Comparison of ENCODE assay signal across 8 mouse cellular contexts in the genomic region with DNA sequence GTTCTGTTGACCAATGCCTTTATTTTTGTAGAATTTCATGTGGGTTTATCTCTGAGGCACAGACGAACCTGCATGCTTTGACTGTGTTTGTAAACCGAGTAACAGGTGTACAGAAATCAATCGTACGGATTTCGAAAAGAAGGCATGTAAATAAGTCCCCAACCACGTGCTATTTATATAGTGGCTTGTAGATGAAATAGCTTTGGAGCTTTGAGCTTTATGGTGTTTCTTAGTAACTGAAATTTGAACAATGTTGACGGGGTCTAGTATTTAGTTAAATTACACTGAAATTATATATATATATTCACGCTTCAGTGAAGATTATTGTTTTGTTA. TPM values are rescaled to one million over a fixed set of nuclear protein-coding genes. Genes with fewer than 3 reads are reported as not detected.
DNase-seq lines count a peak whose midpoint lies in the region; ATAC-seq and TF ChIP-seq lines count a peak whose summit lies in the region.

No protein-coding gene starts in this region.

- no peak for ATAC-seq in kidney, embryonic 14.5 days (ENCODE audit: low FRiP score, low TSS enrichment)
- no peak for ATAC-seq in hindbrain, embryonic 14.5 days (ENCODE audit: low FRiP score)
- no peak for ATAC-seq in midbrain, embryonic 15.5 days (replicated peaks)

- no peak for DNase-seq in kidney, adult 18-20 months
- no peak for DNase-seq in hindbrain, embryonic 14.5 days (ENCODE audit: low spot score)
- DNase-seq in right cerebral cortex, adult 2 months (ENCODE audit: low spot score in 2 of 2) = no peak
- no peak for DNase-seq in natural killer cell, adult 2 months (ENCODE audit: low spot score in 2 of 2)
- no peak for DNase-seq in right cerebral cortex, postnatal 25 days

- TF ChIP-seq CTCF in bone marrow macrophage, adult 2 months (IDR thresholded peaks at IDR 0.05; ENCODE audit: low read depth, low read length) = no peak

- peak overlapping the region; percentile 74 for H3K9ac ChIP-seq in kidney, embryonic 14.5 days (ENCODE audit: low read depth, low read length)
- peak overlapping the region; percentile 63 for H3K9ac ChIP-seq in hindbrain, embryonic 14.5 days
- H3K9ac ChIP-seq in midbrain, embryonic 15.5 days = peak overlapping the region; percentile 67

- H3K27me3 ChIP-seq in kidney, embryonic 14.5 days (ENCODE audit: control insufficient read depth, insufficient read depth, low read length) = no peaks in the 10 kb centered on the region
- H3K27me3 ChIP-seq in hindbrain, embryonic 14.5 days (ENCODE audit: control insufficient read depth, insufficient read depth, low read length) = no peaks in the 10 kb centered on the region
- H3K27me3 ChIP-seq in midbrain, embryonic 15.5 days (replicated peaks) = no peaks in the 10 kb centered on the region

- H3K4me1 ChIP-seq in kidney, embryonic 14.5 days (ENCODE audit: control insufficient read depth, insufficient read depth, low read length) = peaks cover 12% of the 10 kb centered on the region; the same call in 1 of the 2 replicates
- H3K4me1 ChIP-seq in bone marrow macrophage, adult 2 months (ENCODE audit: control insufficient read depth, insufficient read depth, low read length) = peaks cover 4% of the 10 kb centered on the region; the same call in 1 of the 2 replicates
- H3K4me1 ChIP-seq in hindbrain, embryonic 14.5 days (replicated peaks; ENCODE audit: control insufficient read depth, insufficient read depth, low read length) = peaks cover 10% of the 10 kb centered on the region; the same call in 1 of the 2 replicates
- H3K4me1 ChIP-seq in midbrain, embryonic 15.5 days = peaks cover 20% of the 10 kb centered on the region

- H3K4me2 ChIP-seq in kidney, embryonic 14.5 days (replicated peaks; ENCODE audit: low read depth, low read length) = peak overlapping the region; percentile 79
- H3K4me2 ChIP-seq in hindbrain, embryonic 14.5 days (replicated peaks) = peak overlapping the region; percentile 81
- H3K4me2 ChIP-seq in midbrain, embryonic 15.5 days = peak overlapping the region; percentile 89

- TF ChIP-seq POLR2A in bone marrow macrophage, adult 2 months (IDR thresholded peaks at IDR 0.05; ENCODE audit: borderline replicate concordance, low read depth, low read length) = no peak

- H3K4me3 ChIP-seq in kidney, embryonic 14.5 days (ENCODE audit: low read length) = peak overlapping the region; percentile 93
- H3K4me3 ChIP-seq in bone marrow macrophage, adult 2 months (ENCODE audit: insufficient read depth, low read length) = peak overlapping the region; percentile 75
- peak overlapping the region; percentile 70 for H3K4me3 ChIP-seq in hindbrain, embryonic 14.5 days (replicated peaks; ENCODE audit: low read length)
- H3K4me3 ChIP-seq in midbrain, embryonic 15.5 days = peak overlapping the region; percentile 71

- H3K27ac ChIP-seq in kidney, embryonic 14.5 days (ENCODE audit: low read depth, low read length) = no peak overlapping the region
- H3K27ac ChIP-seq in bone marrow macrophage, adult 2 months (ENCODE audit: insufficient read depth, low read depth, low read length) = no peak overlapping the region
- H3K27ac ChIP-seq in hindbrain, embryonic 14.5 days = no peak overlapping the region
- H3K27ac ChIP-seq in midbrain, embryonic 15.5 days = no peak overlapping the region

- H3K36me3 ChIP-seq in kidney, embryonic 14.5 days (ENCODE audit: control insufficient read depth, insufficient read depth, low read length) = peaks cover 12% of the 10 kb centered on the region; the same call in 1 of the 2 replicates
- H3K36me3 ChIP-seq in hindbrain, embryonic 14.5 days (replicated peaks; ENCODE audit: control insufficient read depth, insufficient read depth) = peaks cover 17% of the 10 kb centered on the region
- peaks cover 3% of the 10 kb centered on the region for H3K36me3 ChIP-seq in midbrain, embryonic 15.5 days (replicated peaks)

- WGBS in kidney, embryonic 14.5 days = 10% methylated on average over 8 of the region's 8 CpGs
- WGBS in hindbrain, embryonic 14.5 days = 8% methylated on average over 8 of the region's 8 CpGs
- WGBS in midbrain, embryonic 15.5 days = 7% methylated on average over 8 of the region's 8 CpGs

- H3K9me3 ChIP-seq in kidney, embryonic 14.5 days (ENCODE audit: control insufficient read depth, low read length) = no peaks in the 10 kb centered on the region
- no peaks in the 10 kb centered on the region for H3K9me3 ChIP-seq in hindbrain, embryonic 14.5 days (ENCODE audit: control insufficient read depth, low read length)
- no peaks in the 10 kb centered on the region for H3K9me3 ChIP-seq in midbrain, embryonic 15.5 days

RNA-seq across cellular contexts. Expression of gene Ercc8, which starts 0.7 kb away (rescaled TPM):
- 20.0 and 20.4 TPM in 2 replicates for polyA plus RNA-seq in kidney, embryonic 14.5 days (2014; fragmentation: Nextera tagmentation; extraction: Ambion mirVana)
- 2.4 and 3.1 TPM in 2 replicates for polyA plus RNA-seq in bone marrow macrophage, adult 2 months (2012; ENCODE audit: insufficient read depth, insufficient read length, missing spikeins)
- 30.8 and 31.5 TPM in 2 replicates for polyA plus RNA-seq in hindbrain, embryonic 14.5 days (2014; fragmentation: Nextera tagmentation; extraction: Ambion mirVana)
- polyA plus RNA-seq in midbrain, embryonic 15.5 days (2015; fragmentation: Nextera tagmentation; extraction: Ambion mirVana) = 33.7 and 36.1 TPM in 2 replicates

RNA-seq across cellular contexts. Expression of gene Ndufaf2, which starts 0.8 kb away (rescaled TPM):
- polyA plus RNA-seq in kidney, embryonic 14.5 days (2014; fragmentation: Nextera tagmentation; extraction: Ambion mirVana) = 80.4 and 113 TPM in 2 replicates
- 21.5 and 22.0 TPM in 2 replicates for polyA plus RNA-seq in bone marrow macrophage, adult 2 months (2012; ENCODE audit: insufficient read depth, insufficient read length, missing spikeins)
- polyA plus RNA-seq in hindbrain, embryonic 14.5 days (2014; fragmentation: Nextera tagmentation; extraction: Ambion mirVana) = 68.5 and 70.5 TPM in 2 replicates
- polyA plus RNA-seq in midbrain, embryonic 15.5 days (2015; fragmentation: Nextera tagmentation; extraction: Ambion mirVana) = 65.8 and 66.0 TPM in 2 replicates

RNA-seq across cellular contexts. Expression of gene Elovl7, which starts 55.0 kb away (rescaled TPM):
- polyA plus RNA-seq in kidney, embryonic 14.5 days (2014; fragmentation: Nextera tagmentation; extraction: Ambion mirVana) = 7.3 and 14.3 TPM in 2 replicates
- polyA plus RNA-seq in bone marrow macrophage, adult 2 months (2012; ENCODE audit: insufficient read depth, insufficient read length, missing spikeins) = 0.27 TPM in 1 of 2 replicates, not detected in the other
- 2.5 and 3.0 TPM in 2 replicates for polyA plus RNA-seq in hindbrain, embryonic 14.5 days (2014; fragmentation: Nextera tagmentation; extraction: Ambion mirVana)
- polyA plus RNA-seq in midbrain, embryonic 15.5 days (2015; fragmentation: Nextera tagmentation; extraction: Ambion mirVana) = 1.6 TPM in 2 replicates
